Mouse (Mus musculus) hindbrain, embryonic 15.5 days (tissue): ENCODE measurements around the gene Pde4d. TPM values are rescaled to one million over a fixed set of nuclear protein-coding genes. Genes with fewer than 3 reads are reported as not detected.

Source experiments
- ATAC-seq: fragments of 200-750 bp; cut with Nextera tagmentation; 2 replicates; pipeline ENCODE4 v1.8.0; 2017; ENCODE audit warnings: low read depth, moderate number of reproducible peaks, moderate TSS enrichment; ENCODE audit not compliant: low FRiP score
- H3K27ac ChIP-seq: fragments of 300-500 bp; sonication (generic); replicated peaks from 2 replicates; pipeline ENCODE4 v1.5.1; 2015; ENCODE audit warnings: mild to moderate bottlenecking, inconsistent platforms
- H3K27me3 ChIP-seq: fragments of 300-500 bp; sonication (generic); 2 replicates; pipeline ENCODE4 v1.6.1; 2015; ENCODE audit warnings: control low read depth, inconsistent platforms
- H3K36me3 ChIP-seq: fragments of 300-500 bp; sonication (generic); 2 replicates; pipeline ENCODE4 v1.6.1; 2015; ENCODE audit warnings: control low read depth, inconsistent platforms
- H3K4me1 ChIP-seq: fragments of 300-500 bp; sonication (generic); replicated peaks from 2 replicates; pipeline ENCODE4 v1.6.1; 2015; ENCODE audit warnings: control low read depth, inconsistent platforms
- H3K4me2 ChIP-seq: fragments of 300-500 bp; sonication (generic); 2 replicates; pipeline ENCODE4 v1.6.1; 2015; ENCODE audit warnings: moderate library complexity, mild to moderate bottlenecking, inconsistent platforms
- H3K4me3 ChIP-seq: fragments of 300-500 bp; sonication (generic); 2 replicates; pipeline ENCODE4 v1.5.1; 2015; ENCODE audit warnings: mild to moderate bottlenecking, inconsistent platforms
- H3K9ac ChIP-seq: fragments of 300-500 bp; sonication (generic); 2 replicates; pipeline ENCODE4 v1.6.1; 2015; ENCODE audit warnings: inconsistent platforms
- H3K9me3 ChIP-seq: fragments of 300-500 bp; sonication (generic); 2 replicates; pipeline ENCODE4 v1.6.1; 2016; ENCODE audit warnings: control low read depth, inconsistent platforms
- WGBS: fragments of 180-500 bp; shearing (Covaris S2); methylation state at CpG from one replicate; pipeline ENCODE4 v1.1.7; 2015; 5-methylcytosine and 5-hydroxymethylcytosine counted together
- polyA plus RNA-seq: library from polyadenylated mRNA; unstranded; fragments of >200 nt; fragmentation: Nextera tagmentation; extraction: Ambion mirVana; gene quantifications from 2 replicates; pipeline ENCODE4 v1.2.1, GENCODE M21; 2015

Gene Pde4d
- polyA plus RNA-seq, 1 experiment from 2014 or later, result 19.4 TPM

- H3K36me3 ChIP-seq, result no peaks in the 10 kb centered on the region
- H3K4me2 ChIP-seq, result no peak overlapping the region
- H3K9ac ChIP-seq, result no peak overlapping the region
- no peaks in the 10 kb centered on the region for H3K9me3 ChIP-seq
- WGBS, result 74% methylated on average over 5 of the region's 5 CpGs
- no peaks in the 10 kb centered on the region for H3K4me1 ChIP-seq
- no peaks in the 10 kb centered on the region for H3K27me3 ChIP-seq
- no peak for ATAC-seq
- no peak overlapping the region for H3K4me3 ChIP-seq
- H3K27ac ChIP-seq, result no peak overlapping the region
Observed at GRCm38 (mm10) chr13:109374465-109374864, 924.7 kb downstream of the Pde4d start.

- H3K9me3 ChIP-seq, result no peaks in the 10 kb centered on the region
- H3K27ac ChIP-seq, result no peak overlapping the region
- 20% methylated on average over 1 of the region's 1 CpGs for WGBS
- no peak overlapping the region for H3K9ac ChIP-seq
- no peaks in the 10 kb centered on the region for H3K36me3 ChIP-seq
- no peak for ATAC-seq
- no peak overlapping the region for H3K4me3 ChIP-seq
- H3K4me2 ChIP-seq, result no peak overlapping the region
- no peaks in the 10 kb centered on the region for H3K27me3 ChIP-seq
- no peaks in the 10 kb centered on the region for H3K4me1 ChIP-seq
Observed at GRCm38 (mm10) chr13:109376681-109377080, 926.9 kb downstream of the Pde4d start.

GRCm38 (mm10) chr13:109380149-109380548, 930.4 kb downstream of the Pde4d start:
- ATAC-seq, result no peak
- H3K4me3 ChIP-seq, result no peak overlapping the region
- H3K4me2 ChIP-seq, result no peak overlapping the region
- H3K9me3 ChIP-seq, result no peaks in the 10 kb centered on the region
- H3K9ac ChIP-seq, result no peak overlapping the region
- WGBS, result 86% methylated on average over 2 of the region's 2 CpGs
- H3K27ac ChIP-seq, result no peak overlapping the region
- H3K36me3 ChIP-seq, result no peaks in the 10 kb centered on the region
- no peaks in the 10 kb centered on the region for H3K27me3 ChIP-seq
- no peaks in the 10 kb centered on the region for H3K4me1 ChIP-seq

DNA sequence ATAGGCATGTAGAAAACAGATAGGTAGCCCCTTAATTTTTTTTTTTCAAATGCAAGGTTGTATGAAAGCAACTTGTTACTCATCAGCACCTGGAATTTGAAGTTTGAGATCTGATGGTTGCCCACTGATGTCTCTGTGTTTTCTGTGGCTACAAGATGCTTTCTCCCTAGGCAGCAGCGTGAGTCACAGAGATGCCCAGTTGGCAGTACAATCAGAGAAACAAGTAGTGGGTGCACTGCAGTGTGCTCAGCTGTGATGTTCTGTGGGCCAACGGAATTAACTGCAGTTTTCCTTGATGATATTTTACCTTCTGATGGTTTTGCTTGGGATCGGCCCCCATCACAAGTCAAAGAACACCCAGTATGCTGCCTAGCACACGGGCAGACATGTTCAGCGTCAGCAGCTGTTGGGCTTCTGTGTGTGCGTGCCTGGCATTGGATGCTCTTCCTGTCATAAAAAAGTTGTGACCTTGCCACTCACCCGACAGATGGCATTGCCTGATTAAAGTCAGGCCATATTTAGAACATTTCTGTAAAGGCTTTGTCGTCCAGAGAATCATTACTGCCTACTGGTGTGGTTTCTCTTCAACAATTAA, 939.0 kb downstream of the Pde4d start:
- Histone ChIP-seq H3K9me3 (no peaks in the 10 kb centered on the region), H3K4me2 (no peak overlapping the region), H3K4me1 (no peaks in the 10 kb centered on the region), H3K4me3 (no peak overlapping the region), H3K27me3 (no peaks in the 10 kb centered on the region), H3K27ac (no peak overlapping the region), H3K36me3 (no peaks in the 10 kb centered on the region), H3K9ac (no peak overlapping the region)
- ATAC-seq, result no peak
- 69% methylated on average over 8 of the region's 8 CpGs for WGBS

GRCm38 (mm10) chr13:109402396-109402795, 952.6 kb downstream of the Pde4d start:
- no peak for ATAC-seq
- no peaks in the 10 kb centered on the region for H3K9me3 ChIP-seq
- no peak overlapping the region for H3K4me3 ChIP-seq
- H3K27me3 ChIP-seq, result no peaks in the 10 kb centered on the region
- H3K4me1 ChIP-seq, result no peaks in the 10 kb centered on the region
- H3K9ac ChIP-seq, result no peak overlapping the region
- 62% methylated on average over 4 of the region's 4 CpGs for WGBS
- no peaks in the 10 kb centered on the region for H3K36me3 ChIP-seq
- H3K4me2 ChIP-seq, result no peak overlapping the region
- no peak overlapping the region for H3K27ac ChIP-seq

- Histone ChIP-seq H3K27ac (no peak overlapping the region), H3K36me3 (no peaks in the 10 kb centered on the region), H3K4me3 (no peak overlapping the region), H3K27me3 (no peaks in the 10 kb centered on the region), H3K9me3 (no peaks in the 10 kb centered on the region), H3K4me2 (no peak overlapping the region), H3K9ac (no peak overlapping the region), H3K4me1 (no peaks in the 10 kb centered on the region)
- WGBS, result 28% methylated on average over 2 of the region's 2 CpGs
- ATAC-seq, result no peak
Observed at GRCm38 (mm10) chr13:109402936-109403335, 953.2 kb downstream of the Pde4d start.

- H3K27me3 ChIP-seq, result no peaks in the 10 kb centered on the region
- H3K4me1 ChIP-seq, result no peaks in the 10 kb centered on the region
- no peak overlapping the region for H3K4me3 ChIP-seq
- ATAC-seq, result no peak
- no peaks in the 10 kb centered on the region for H3K9me3 ChIP-seq
- WGBS, result 95% methylated on average over 8 of the region's 8 CpGs
- H3K4me2 ChIP-seq, result no peak overlapping the region
- no peak overlapping the region for H3K27ac ChIP-seq
- H3K36me3 ChIP-seq, result no peaks in the 10 kb centered on the region
- no peak overlapping the region for H3K9ac ChIP-seq
Observed at GRCm38 (mm10) chr13:109406341-109406740, 956.6 kb downstream of the Pde4d start.

DNA sequence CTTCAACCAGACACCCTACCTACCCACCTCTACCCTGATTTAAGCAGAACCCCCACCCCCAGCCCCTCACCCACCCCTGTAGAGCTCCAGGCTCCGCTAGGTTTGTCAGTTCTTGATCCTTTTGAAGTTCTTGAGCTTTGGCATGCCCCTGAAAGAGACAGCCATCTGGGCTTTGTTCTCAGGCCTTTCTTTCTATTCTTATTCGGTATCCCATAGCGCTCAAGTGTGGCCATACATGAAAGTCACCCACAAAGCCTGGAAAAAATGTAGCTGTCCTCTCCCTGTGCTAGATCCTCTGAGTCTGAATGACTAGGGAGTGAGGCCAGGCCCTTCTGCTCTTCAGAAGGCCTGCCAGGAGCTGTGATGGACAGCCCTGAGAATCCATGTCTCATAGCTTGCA, 957.6 kb downstream of the Pde4d start:
- Histone ChIP-seq H3K27me3 (no peaks in the 10 kb centered on the region), H3K27ac (no peak overlapping the region), H3K36me3 (no peaks in the 10 kb centered on the region), H3K9ac (no peak overlapping the region), H3K4me3 (no peak overlapping the region), H3K4me1 (no peaks in the 10 kb centered on the region), H3K4me2 (no peak overlapping the region), H3K9me3 (no peaks in the 10 kb centered on the region)
- 51% methylated on average over 3 of the region's 3 CpGs for WGBS
- ATAC-seq, result no peak

DNA sequence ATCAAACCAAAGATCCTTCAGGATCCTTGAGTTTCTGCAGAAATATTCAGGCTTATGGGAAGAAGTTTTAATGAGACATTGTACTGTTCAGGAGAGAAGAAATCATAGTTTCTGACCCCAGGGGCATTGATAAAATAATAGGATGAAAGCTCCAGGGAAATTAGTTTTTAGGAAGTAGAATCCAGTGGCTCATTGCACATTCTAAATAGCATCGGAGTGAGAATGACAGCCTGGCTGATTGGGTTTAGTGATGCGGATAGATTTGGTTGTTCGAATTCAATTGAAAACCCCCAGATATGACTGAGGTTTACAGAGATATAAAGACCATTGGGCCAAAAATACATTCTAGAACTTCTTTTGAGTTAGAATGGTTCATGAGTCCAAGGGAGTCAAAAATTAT, 970.7 kb downstream of the Pde4d start:
- H3K27ac ChIP-seq, result no peak overlapping the region
- H3K4me1 ChIP-seq, result no peaks in the 10 kb centered on the region
- no peaks in the 10 kb centered on the region for H3K9me3 ChIP-seq
- no peak overlapping the region for H3K4me2 ChIP-seq
- no peak overlapping the region for H3K4me3 ChIP-seq
- H3K27me3 ChIP-seq, result no peaks in the 10 kb centered on the region
- H3K36me3 ChIP-seq, result no peaks in the 10 kb centered on the region
- WGBS, result 45% methylated on average over 3 of the region's 3 CpGs
- H3K9ac ChIP-seq, result no peak overlapping the region
- ATAC-seq, result 0 out of 2 replicates have a peak, but pooled peaks have one; percentile 42

GRCm38 (mm10) chr13:109424906-109425305, 975.2 kb downstream of the Pde4d start:
- 67% methylated on average over 2 of the region's 2 CpGs for WGBS
- no peak for ATAC-seq

DNA sequence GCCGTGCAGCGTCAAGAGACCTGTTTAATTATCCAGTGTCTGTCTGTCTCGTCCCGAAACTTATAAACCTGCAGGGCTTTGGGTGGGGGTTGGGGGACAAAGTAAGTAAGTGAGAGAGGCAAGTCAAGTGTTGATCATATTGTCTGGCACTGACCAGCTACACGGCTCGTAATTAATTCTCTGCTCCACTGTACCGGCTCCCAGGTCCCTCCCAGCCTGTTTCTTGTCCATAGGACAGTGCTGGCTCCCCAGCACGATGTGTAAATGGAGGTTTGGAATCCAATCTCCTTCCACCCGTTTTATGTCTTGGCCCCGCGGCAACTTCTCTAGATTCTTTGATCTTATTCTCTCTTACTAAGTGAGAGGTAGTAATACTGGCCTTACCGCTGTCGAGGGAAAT, 975.8 kb downstream of the Pde4d start:
- no peak overlapping the region for H3K27ac ChIP-seq
- no peaks in the 10 kb centered on the region for H3K4me1 ChIP-seq
- H3K4me3 ChIP-seq, result no peak overlapping the region
- H3K9ac ChIP-seq, result no peak overlapping the region
- ATAC-seq, result no peak
- no peaks in the 10 kb centered on the region for H3K27me3 ChIP-seq
- H3K4me2 ChIP-seq, result no peak overlapping the region
- H3K9me3 ChIP-seq, result no peaks in the 10 kb centered on the region
- 80% methylated on average over 13 of the region's 13 CpGs for whole genome bisulfite sequencing
- no peaks in the 10 kb centered on the region for H3K36me3 ChIP-seq

More at GRCm38 (mm10) chr13:109424906-109425305, 975.2 kb downstream of the Pde4d start:
- H3K27ac ChIP-seq, result no peak overlapping the region
- no peaks in the 10 kb centered on the region for H3K4me1 ChIP-seq
- no peaks in the 10 kb centered on the region for H3K27me3 ChIP-seq
- no peaks in the 10 kb centered on the region for H3K36me3 ChIP-seq
- H3K4me3 ChIP-seq, result no peak overlapping the region
- no peaks in the 10 kb centered on the region for H3K9me3 ChIP-seq
- no peak overlapping the region for H3K9ac ChIP-seq
- H3K4me2 ChIP-seq, result no peak overlapping the region

- no peak overlapping the region for H3K4me3 ChIP-seq
- no peaks in the 10 kb centered on the region for H3K9me3 ChIP-seq
- no peaks in the 10 kb centered on the region for H3K4me1 ChIP-seq
- H3K27me3 ChIP-seq, result no peaks in the 10 kb centered on the region
- no peak overlapping the region for H3K9ac ChIP-seq
- no peaks in the 10 kb centered on the region for H3K36me3 ChIP-seq
- 76% methylated on average over 5 of the region's 5 CpGs for WGBS
- no peak for ATAC-seq
- H3K27ac ChIP-seq, result no peak overlapping the region
- H3K4me2 ChIP-seq, result no peak overlapping the region
Observed at GRCm38 (mm10) chr13:109426058-109426457, 976.3 kb downstream of the Pde4d start.

- no peak for ATAC-seq
- no peaks in the 10 kb centered on the region for H3K4me1 ChIP-seq
- no peaks in the 10 kb centered on the region for H3K36me3 ChIP-seq
- H3K27me3 ChIP-seq, result no peaks in the 10 kb centered on the region
- H3K27ac ChIP-seq, result no peak overlapping the region
- H3K9me3 ChIP-seq, result no peaks in the 10 kb centered on the region
- no peak overlapping the region for H3K4me3 ChIP-seq
- WGBS, result 79% methylated on average over 7 of the region's 7 CpGs
- H3K9ac ChIP-seq, result no peak overlapping the region
- no peak overlapping the region for H3K4me2 ChIP-seq
Observed at GRCm38 (mm10) chr13:109427541-109427940, 977.8 kb downstream of the Pde4d start.
